Mouse (Mus musculus) liver, adult 2 months (tissue): ENCODE measurements at regions not wholly inside any gene's neighbourhood (a gene's known extent, or its start where the extent isn't known, plus 50 kb on each side); places are given as distances from the start of the nearest gene placed in this dataset.
A peak's percentile ranks its signal among the peaks of the same experiment; 100 is the strongest.

Experiments used
- DNase-seq: peaks from one replicate; pipeline ENCODE4 v3.0.0-alpha.2; 2011; ENCODE audit warnings: low read depth, low spot score; ENCODE audit errors: extremely low read depth
- H3K27ac ChIP-seq: fragments of 200-500 bp; replicated peaks from 2 replicates; pipeline ENCODE4 v1.5.1; 2012; ENCODE audit warnings: low read depth, mild to moderate bottlenecking, control low read depth, inconsistent platforms, low read length; ENCODE audit not compliant: insufficient read depth
- H3K27me3 ChIP-seq: fragments of 200-500 bp; 2 replicates; pipeline ENCODE4 v1.6.1; 2012; ENCODE audit warnings: mild to moderate bottlenecking, moderate library complexity, low read length, inconsistent platforms; ENCODE audit not compliant: control insufficient read depth, insufficient read depth
- H3K36me3 ChIP-seq: fragments of 200-500 bp; 2 replicates; pipeline ENCODE4 v1.6.1; 2012; ENCODE audit warnings: low read length, inconsistent platforms; ENCODE audit not compliant: control insufficient read depth, insufficient read depth
- H3K4me1 ChIP-seq: fragments of 200-500 bp; 2 replicates; pipeline ENCODE4 v1.6.1; 2011; ENCODE audit warnings: low read length; ENCODE audit not compliant: control insufficient read depth, insufficient read depth
- H3K4me3 ChIP-seq: fragments of 200-500 bp; 2 replicates; pipeline ENCODE4 v1.5.1; 2011; ENCODE audit warnings: low read depth, mild to moderate bottlenecking, control low read depth, low read length, moderate library complexity; ENCODE audit not compliant: insufficient read depth
- H3K79me2 ChIP-seq: fragments of 200-500 bp; 2 replicates; pipeline ENCODE4 v1.6.1; 2012; ENCODE audit warnings: inconsistent platforms, mild to moderate bottlenecking, low read length, moderate library complexity; ENCODE audit not compliant: control insufficient read depth, insufficient read depth
- H3K9ac ChIP-seq: fragments of 200-500 bp; 2 replicates; pipeline ENCODE4 v1.6.1; 2012; ENCODE audit warnings: low read depth, mild to moderate bottlenecking, control low read depth, inconsistent platforms, low read length
- CTCF ChIP-seq: fragments of 200-500 bp; IDR thresholded peaks from 2 replicates; pipeline ENCODE4 v1.5.1; 2011; ENCODE audit warnings: low read depth, low read length, control low read depth
- POLR2A ChIP-seq: fragments of 200-500 bp; IDR thresholded peaks from 2 replicates; pipeline ENCODE4 v1.6.1; 2011; ENCODE audit warnings: low read length, control low read depth; ENCODE audit not compliant: insufficient read depth; ENCODE audit errors: extremely low read depth
- WGBS: fragments of 180-500 bp; shearing (Covaris S2); methylation state at CpG from one replicate; pipeline ENCODE4 v1.1.7; 2018; 5-methylcytosine and 5-hydroxymethylcytosine counted together

DNA sequence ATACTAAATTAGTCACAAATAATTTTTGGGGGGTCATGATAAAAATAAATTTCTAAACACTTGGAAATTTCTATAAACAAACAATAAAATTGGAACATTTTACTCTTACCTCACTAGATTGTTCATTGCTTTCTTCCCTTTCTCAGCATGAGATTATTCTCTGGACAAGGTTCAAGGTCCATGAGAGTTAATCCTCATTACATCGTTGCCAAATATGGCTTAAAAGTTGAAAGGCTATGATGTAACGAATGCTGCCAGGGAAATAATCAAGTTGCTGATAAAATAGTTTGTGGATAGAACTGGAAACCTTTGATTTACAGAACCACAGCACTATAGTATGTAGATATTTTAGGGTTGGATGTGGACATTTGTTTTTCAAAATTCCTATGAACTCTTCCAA, 90.4 kb upstream of the Cnksr2 start:
- Histone ChIP-seq H3K27ac (no peak overlapping the region), H3K4me3 (no peak overlapping the region), H3K27me3 (no peaks in the 10 kb centered on the region), H3K36me3 (no peaks in the 10 kb centered on the region), H3K79me2 (no peaks in the 10 kb centered on the region), H3K9ac (no peak overlapping the region), H3K4me1 (no peaks in the 10 kb centered on the region)
- DNase-seq: peak; percentile 38
- TF ChIP-seq POLR2A (no peak), CTCF (no peak)
- 26% methylated on average over 2 of the region's 2 CpGs for WGBS
